Mouse (Mus musculus): ENCODE results near the gene Lrrc8c. TPM values are rescaled to one million over a fixed set of nuclear protein-coding genes. Genes with fewer than 3 reads are reported as not detected.

The Lrrc8c gene
- polyA plus RNA-seq, 1 experiment from 2014 or later: 13.0 TPM

- Histone ChIP-seq H3K4me1 (ENCODE audit: control insufficient read depth, insufficient read depth, low read length) (peaks cover 7% of the 10 kb centered on the region), H3K4me2 (ENCODE audit: low read length) (peak overlapping the region; percentile 96), H3K9me3 (ENCODE audit: control insufficient read depth, low read length) (no peaks in the 10 kb centered on the region), H3K4me3 (replicated peaks; ENCODE audit: low read depth, low read length) (peak overlapping the region; percentile 76), H3K9ac (replicated peaks; ENCODE audit: low read length) (peak overlapping the region; percentile 86; the same call in 1 of the 2 replicates), H3K36me3 (ENCODE audit: control insufficient read depth, insufficient read depth, low read length) (no peaks in the 10 kb centered on the region), H3K27ac (replicated peaks; ENCODE audit: low read depth, low read length) (no peak overlapping the region), H3K27me3 (ENCODE audit: control insufficient read depth, insufficient read depth, low read length) (0 out of 2 replicates have a peak, but pooled peaks cover 5% of the 10 kb centered on the region)
- peak; percentile 23 for DNase-seq
- ATAC-seq (ENCODE audit: low FRiP score, low TSS enrichment): no peak
- 13% methylated on average over 7 of the region's 7 CpGs for WGBS
Observed at GRCm38 (mm10) chr5:105517992-105518625, 1.1 kb upstream of the Lrrc8c start.

GRCm38 (mm10) chr5:105518626-105519095, 527 bp upstream of the Lrrc8c start:
- Histone ChIP-seq H3K4me3 (replicated peaks; ENCODE audit: low read depth, low read length) (peak overlapping the region; percentile 76), H3K36me3 (ENCODE audit: control insufficient read depth, insufficient read depth, low read length) (no peaks in the 10 kb centered on the region), H3K4me1 (ENCODE audit: control insufficient read depth, insufficient read depth, low read length) (peaks cover 7% of the 10 kb centered on the region), H3K9me3 (ENCODE audit: control insufficient read depth, low read length) (no peaks in the 10 kb centered on the region), H3K4me2 (ENCODE audit: low read length) (peak overlapping the region; percentile 96), H3K27me3 (ENCODE audit: control insufficient read depth, insufficient read depth, low read length) (0 out of 2 replicates have a peak, but pooled peaks cover 5% of the 10 kb centered on the region), H3K9ac (replicated peaks; ENCODE audit: low read length) (peak overlapping the region; percentile 86), H3K27ac (replicated peaks; ENCODE audit: low read depth, low read length) (peak overlapping the region; percentile 85)
- WGBS: under 1% methylated on average over 16 of the region's 16 CpGs
- DNase-seq: peak; percentile 55
- ATAC-seq (ENCODE audit: low FRiP score, low TSS enrichment): peak; percentile 19; the same call in 1 of the 2 replicates

GRCm38 (mm10) chr5:105519976-105520300, 750 bp downstream of the Lrrc8c start:
- H3K9me3 ChIP-seq (ENCODE audit: control insufficient read depth, low read length): no peaks in the 10 kb centered on the region
- DNase-seq (no peak), ATAC-seq (ENCODE audit: low FRiP score, low TSS enrichment) (0 out of 2 replicates have a peak, but pooled peaks have one; percentile 2)
- 0 out of 2 replicates have a peak, but pooled peaks cover 5% of the 10 kb centered on the region for H3K27me3 ChIP-seq (ENCODE audit: control insufficient read depth, insufficient read depth, low read length)
- peak overlapping the region; percentile 85 for H3K27ac ChIP-seq (replicated peaks; ENCODE audit: low read depth, low read length)
- no peaks in the 10 kb centered on the region for H3K36me3 ChIP-seq (ENCODE audit: control insufficient read depth, insufficient read depth, low read length)
- H3K4me3 ChIP-seq (replicated peaks; ENCODE audit: low read depth, low read length): peak overlapping the region; percentile 76
- WGBS: 3% methylated on average over 5 of the region's 5 CpGs
- H3K4me1 ChIP-seq (ENCODE audit: control insufficient read depth, insufficient read depth, low read length): peaks cover 7% of the 10 kb centered on the region
- peak overlapping the region; percentile 96 for H3K4me2 ChIP-seq (ENCODE audit: low read length)
- H3K9ac ChIP-seq (replicated peaks; ENCODE audit: low read length): peak overlapping the region; percentile 86

GRCm38 (mm10) chr5:105520442-105520965, 1.3 kb downstream of the Lrrc8c start:
- 38% methylated on average over 9 of the region's 9 CpGs for WGBS
- DNase-seq: no peak

GRCm38 (mm10) chr5:105523452-105523851, 4.3 kb downstream of the Lrrc8c start:
- Histone ChIP-seq H3K9me3 (ENCODE audit: control insufficient read depth, low read length) (no peaks in the 10 kb centered on the region), H3K4me2 (ENCODE audit: low read length) (no peak overlapping the region), H3K27me3 (ENCODE audit: control insufficient read depth, insufficient read depth, low read length) (no peaks in the 10 kb centered on the region), H3K36me3 (ENCODE audit: control insufficient read depth, insufficient read depth, low read length) (no peaks in the 10 kb centered on the region), H3K27ac (replicated peaks; ENCODE audit: low read depth, low read length) (no peak overlapping the region), H3K4me1 (ENCODE audit: control insufficient read depth, insufficient read depth, low read length) (peaks cover 7% of the 10 kb centered on the region), H3K4me3 (replicated peaks; ENCODE audit: low read depth, low read length) (no peak overlapping the region), H3K9ac (replicated peaks; ENCODE audit: low read length) (no peak overlapping the region)
- no peak for ATAC-seq (ENCODE audit: low FRiP score, low TSS enrichment)
- no peak for DNase-seq
- WGBS: 78% methylated on average over 3 of the region's 3 CpGs

More at GRCm38 (mm10) chr5:105520442-105520965, 1.3 kb downstream of the Lrrc8c start:
- Histone ChIP-seq H3K9me3 (ENCODE audit: control insufficient read depth, low read length) (no peaks in the 10 kb centered on the region), H3K36me3 (ENCODE audit: control insufficient read depth, insufficient read depth, low read length) (no peaks in the 10 kb centered on the region), H3K4me2 (ENCODE audit: low read length) (peak overlapping the region; percentile 96), H3K4me3 (replicated peaks; ENCODE audit: low read depth, low read length) (peak overlapping the region; percentile 76), H3K27ac (replicated peaks; ENCODE audit: low read depth, low read length) (no peak overlapping the region), H3K27me3 (ENCODE audit: control insufficient read depth, insufficient read depth, low read length) (0 out of 2 replicates have a peak, but pooled peaks cover 5% of the 10 kb centered on the region), H3K4me1 (ENCODE audit: control insufficient read depth, insufficient read depth, low read length) (peaks cover 7% of the 10 kb centered on the region), H3K9ac (replicated peaks; ENCODE audit: low read length) (peak overlapping the region; percentile 86)
- no peak for ATAC-seq (ENCODE audit: low FRiP score, low TSS enrichment)

GRCm38 (mm10) chr5:105525004-105525403, 5.8 kb downstream of the Lrrc8c start:
- Histone ChIP-seq H3K9me3 (ENCODE audit: control insufficient read depth, low read length) (no peaks in the 10 kb centered on the region), H3K4me3 (replicated peaks; ENCODE audit: low read depth, low read length) (no peak overlapping the region), H3K9ac (replicated peaks; ENCODE audit: low read length) (no peak overlapping the region), H3K36me3 (ENCODE audit: control insufficient read depth, insufficient read depth, low read length) (no peaks in the 10 kb centered on the region), H3K27ac (replicated peaks; ENCODE audit: low read depth, low read length) (no peak overlapping the region), H3K4me1 (ENCODE audit: control insufficient read depth, insufficient read depth, low read length) (peaks cover 7% of the 10 kb centered on the region), H3K27me3 (ENCODE audit: control insufficient read depth, insufficient read depth, low read length) (no peaks in the 10 kb centered on the region), H3K4me2 (ENCODE audit: low read length) (no peak overlapping the region)
- 94% methylated on average over 12 of the region's 12 CpGs for WGBS
- DNase-seq (no peak), ATAC-seq (ENCODE audit: low FRiP score, low TSS enrichment) (no peak)

GRCm38 (mm10) chr5:105526107-105526645, 7.0 kb downstream of the Lrrc8c start:
- DNase-seq (no peak), ATAC-seq (ENCODE audit: low FRiP score, low TSS enrichment) (no peak)
- no peak overlapping the region for H3K27ac ChIP-seq (replicated peaks; ENCODE audit: low read depth, low read length)
- no peak overlapping the region for H3K9ac ChIP-seq (replicated peaks; ENCODE audit: low read length)
- WGBS: 93% methylated on average over 4 of the region's 4 CpGs
- no peak overlapping the region for H3K4me3 ChIP-seq (replicated peaks; ENCODE audit: low read depth, low read length)
- no peaks in the 10 kb centered on the region for H3K36me3 ChIP-seq (ENCODE audit: control insufficient read depth, insufficient read depth, low read length)
- no peaks in the 10 kb centered on the region for H3K27me3 ChIP-seq (ENCODE audit: control insufficient read depth, insufficient read depth, low read length)
- H3K9me3 ChIP-seq (ENCODE audit: control insufficient read depth, low read length): no peaks in the 10 kb centered on the region
- H3K4me2 ChIP-seq (ENCODE audit: low read length): no peak overlapping the region
- peaks cover 1% of the 10 kb centered on the region; the same call in 1 of the 2 replicates for H3K4me1 ChIP-seq (ENCODE audit: control insufficient read depth, insufficient read depth, low read length)

- H3K4me1 ChIP-seq (ENCODE audit: control insufficient read depth, insufficient read depth, low read length): no peaks in the 10 kb centered on the region
- H3K27ac ChIP-seq (replicated peaks; ENCODE audit: low read depth, low read length): no peak overlapping the region
- no peaks in the 10 kb centered on the region for H3K9me3 ChIP-seq (ENCODE audit: control insufficient read depth, low read length)
- WGBS: 92% methylated on average over 9 of the region's 9 CpGs
- H3K27me3 ChIP-seq (ENCODE audit: control insufficient read depth, insufficient read depth, low read length): no peaks in the 10 kb centered on the region
- DNase-seq: no peak
- no peak overlapping the region for H3K4me2 ChIP-seq (ENCODE audit: low read length)
- H3K4me3 ChIP-seq (replicated peaks; ENCODE audit: low read depth, low read length): no peak overlapping the region
- no peaks in the 10 kb centered on the region for H3K36me3 ChIP-seq (ENCODE audit: control insufficient read depth, insufficient read depth, low read length)
- ATAC-seq (ENCODE audit: low FRiP score, low TSS enrichment): no peak
- no peak overlapping the region for H3K9ac ChIP-seq (replicated peaks; ENCODE audit: low read length)
Observed at GRCm38 (mm10) chr5:105526766-105527165, 7.6 kb downstream of the Lrrc8c start.
